Mouse (Mus musculus) embryonic facial prominence, embryonic 14.5 days (tissue): ENCODE measurements at regions not wholly inside any gene's neighbourhood (a gene's known extent, or its start where the extent isn't known, plus 50 kb on each side); places are given as distances from the start of the nearest gene placed in this dataset.
A peak's percentile ranks its signal among the peaks of the same experiment; 100 is the strongest.

Experiments used
- ATAC-seq: fragments of 200-750 bp; cut with Nextera tagmentation; 2 replicates; pipeline ENCODE4 v1.8.0; 2017; ENCODE audit warnings: low read depth, moderate number of reproducible peaks, moderate TSS enrichment
- DNase-seq: peaks from one replicate; pipeline ENCODE4 v3.0.0-alpha.2; 2015; ENCODE audit warnings: low spot score
- H3K27ac ChIP-seq: fragments of 300-500 bp; sonication (generic); replicated peaks from 2 replicates; pipeline ENCODE4 v1.5.1; 2014; ENCODE audit warnings: low read depth, mild to moderate bottlenecking, low read length, moderate library complexity
- H3K27me3 ChIP-seq: fragments of 300-500 bp; sonication (generic); replicated peaks from 2 replicates; pipeline ENCODE4 v1.6.1; 2014; ENCODE audit warnings: low read length; ENCODE audit not compliant: control insufficient read depth, insufficient read depth
- H3K36me3 ChIP-seq: fragments of 300-500 bp; sonication (generic); 2 replicates; pipeline ENCODE4 v1.6.1; 2014; ENCODE audit warnings: low read length, mixed read lengths; ENCODE audit not compliant: control insufficient read depth, insufficient read depth
- H3K4me1 ChIP-seq: fragments of 300-500 bp; sonication (generic); 2 replicates; pipeline ENCODE4 v1.6.1; 2014; ENCODE audit warnings: antibody characterized with exemption, low read length; ENCODE audit not compliant: control insufficient read depth, insufficient read depth
- H3K4me2 ChIP-seq: fragments of 300-500 bp; sonication (generic); 2 replicates; pipeline ENCODE4 v1.6.1; 2014; ENCODE audit warnings: low read depth, mild to moderate bottlenecking, low read length, moderate library complexity, mixed read lengths
- H3K4me3 ChIP-seq: fragments of 300-500 bp; sonication (generic); 2 replicates; pipeline ENCODE4 v1.5.1; 2014; ENCODE audit warnings: low read depth, mild to moderate bottlenecking, low read length
- H3K9ac ChIP-seq: fragments of 300-500 bp; sonication (generic); 2 replicates; pipeline ENCODE4 v1.6.1; 2014; ENCODE audit warnings: low read depth, mild to moderate bottlenecking, low read length, moderate library complexity, mixed read lengths
- H3K9me3 ChIP-seq: fragments of 300-500 bp; sonication (generic); 2 replicates; pipeline ENCODE4 v1.6.1; 2016; ENCODE audit warnings: low read length; ENCODE audit not compliant: control insufficient read depth
- WGBS: fragments of 180-500 bp; shearing (Covaris S2); extraction: QIAGEN DNeasy Blood & Tissue Kit; methylation state at CpG from one replicate; pipeline ENCODE4 v1.1.7; 2014; 5-methylcytosine and 5-hydroxymethylcytosine counted together

- peak overlapping the region; percentile 18 for H3K4me3 ChIP-seq
- no peaks in the 10 kb centered on the region for H3K36me3 ChIP-seq
- peak overlapping the region; percentile 43 for H3K4me2 ChIP-seq
- H3K27me3 ChIP-seq: 0 out of 2 replicates have a peak, but pooled peaks cover 3% of the 10 kb centered on the region
- H3K27ac ChIP-seq: no peak overlapping the region
- H3K9ac ChIP-seq: no peak overlapping the region
- H3K9me3 ChIP-seq: no peaks in the 10 kb centered on the region
- H3K4me1 ChIP-seq: no peaks in the 10 kb centered on the region
- 18% methylated on average over 15 of the region's 15 CpGs for WGBS
- peak; percentile 73 for ATAC-seq
- peak; percentile 76 for DNase-seq
Measured at GRCm38 (mm10) chr5:67532756-67533255, 74.9 kb upstream of the Shisa3 start.

- Histone ChIP-seq H3K27ac (no peak overlapping the region), H3K4me2 (no peak overlapping the region), H3K9ac (no peak overlapping the region), H3K9me3 (no peaks in the 10 kb centered on the region), H3K27me3 (0 out of 2 replicates have a peak, but pooled peaks cover 3% of the 10 kb centered on the region), H3K36me3 (no peaks in the 10 kb centered on the region), H3K4me1 (no peaks in the 10 kb centered on the region), H3K4me3 (no peak overlapping the region)
- peak; percentile 10 for DNase-seq
- ATAC-seq: no peak
- 71% methylated on average over 7 of the region's 7 CpGs for WGBS
Measured at GRCm38 (mm10) chr5:67534056-67534455, 73.6 kb upstream of the Shisa3 start.

DNA sequence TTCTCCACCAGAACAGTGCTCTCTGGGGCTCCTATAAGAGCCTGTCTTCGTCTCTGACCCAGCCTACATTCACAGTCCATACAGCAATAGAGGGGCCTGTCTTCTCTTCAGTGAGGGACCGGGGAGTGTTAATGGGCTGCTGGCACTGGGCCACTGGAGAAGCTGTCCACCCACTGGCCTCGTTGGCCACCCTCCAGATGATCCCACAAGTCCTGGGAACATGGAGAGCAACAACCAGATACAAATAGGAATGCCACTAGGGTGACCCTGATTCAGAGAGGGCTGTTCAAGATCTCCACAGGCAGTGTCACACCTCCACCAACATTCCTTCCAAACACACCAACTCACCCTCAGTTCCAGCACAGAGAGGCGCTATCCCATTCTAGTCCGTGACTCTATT is 69.7 kb upstream of the Shisa3 start:
- H3K9ac ChIP-seq: no peak overlapping the region

DNA sequence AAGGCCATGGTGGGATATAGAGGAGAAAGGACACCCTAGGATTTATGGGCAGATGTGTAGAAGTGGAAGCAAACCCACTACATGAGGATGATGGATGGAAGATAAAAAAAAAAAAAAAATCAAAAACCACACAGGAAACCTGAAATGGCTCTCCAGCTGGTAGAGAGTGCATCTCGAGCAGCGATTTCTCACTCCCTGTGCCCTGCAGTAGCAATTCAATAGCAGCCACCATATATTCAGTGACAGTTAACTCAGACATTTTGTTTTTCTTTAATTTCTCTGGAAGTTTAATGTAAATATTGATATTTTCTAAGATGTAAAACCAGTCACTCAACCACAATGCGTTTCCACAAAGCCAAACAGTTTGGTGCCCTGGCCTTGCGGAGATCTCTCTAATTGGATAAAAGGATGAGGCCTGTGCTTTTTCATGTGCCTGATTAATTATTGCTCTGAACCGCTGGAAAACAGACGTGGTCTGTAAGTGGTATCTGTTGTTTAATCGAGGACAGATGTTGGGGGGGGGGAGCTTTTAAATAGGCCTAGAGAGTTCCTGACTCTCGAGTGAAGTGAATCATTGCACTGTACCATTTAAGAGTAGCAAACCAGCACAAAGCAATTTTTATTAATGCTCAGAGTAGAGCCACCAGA is 68.0 kb upstream of the Shisa3 start:
- no peaks in the 10 kb centered on the region for H3K4me1 ChIP-seq
- no peak overlapping the region for H3K27ac ChIP-seq
- ATAC-seq (no peak), DNase-seq (peak; percentile 20)
- H3K9me3 ChIP-seq: no peaks in the 10 kb centered on the region
- no peaks in the 10 kb centered on the region for H3K36me3 ChIP-seq
- H3K4me3 ChIP-seq: no peak overlapping the region
- H3K9ac ChIP-seq: no peak overlapping the region
- no peaks in the 10 kb centered on the region for H3K27me3 ChIP-seq
- 40% methylated on average over 8 of the region's 8 CpGs for WGBS
- H3K4me2 ChIP-seq: no peak overlapping the region

More for the DNA sequence above, 69.7 kb upstream of the Shisa3 start:
- Histone ChIP-seq H3K27ac (no peak overlapping the region), H3K4me3 (no peak overlapping the region), H3K36me3 (no peaks in the 10 kb centered on the region), H3K4me2 (no peak overlapping the region), H3K9me3 (no peaks in the 10 kb centered on the region), H3K4me1 (no peaks in the 10 kb centered on the region), H3K27me3 (no peaks in the 10 kb centered on the region)
- DNase-seq (no peak), ATAC-seq (no peak)
- WGBS: 85% methylated on average over 5 of the region's 5 CpGs

GRCm38 (mm10) chr5:67541867-67542266 is 65.8 kb upstream of the Shisa3 start:
- no peak overlapping the region for H3K4me3 ChIP-seq
- no peak overlapping the region for H3K4me2 ChIP-seq
- H3K27me3 ChIP-seq: no peaks in the 10 kb centered on the region
- H3K9ac ChIP-seq: no peak overlapping the region
- DNase-seq (peak; percentile 19), ATAC-seq (no peak; the same call in 1 of the 2 replicates)
- no peaks in the 10 kb centered on the region for H3K36me3 ChIP-seq
- H3K9me3 ChIP-seq: no peaks in the 10 kb centered on the region
- WGBS: 83% methylated on average over 3 of the region's 3 CpGs
- H3K27ac ChIP-seq: no peak overlapping the region
- H3K4me1 ChIP-seq: no peaks in the 10 kb centered on the region

DNA sequence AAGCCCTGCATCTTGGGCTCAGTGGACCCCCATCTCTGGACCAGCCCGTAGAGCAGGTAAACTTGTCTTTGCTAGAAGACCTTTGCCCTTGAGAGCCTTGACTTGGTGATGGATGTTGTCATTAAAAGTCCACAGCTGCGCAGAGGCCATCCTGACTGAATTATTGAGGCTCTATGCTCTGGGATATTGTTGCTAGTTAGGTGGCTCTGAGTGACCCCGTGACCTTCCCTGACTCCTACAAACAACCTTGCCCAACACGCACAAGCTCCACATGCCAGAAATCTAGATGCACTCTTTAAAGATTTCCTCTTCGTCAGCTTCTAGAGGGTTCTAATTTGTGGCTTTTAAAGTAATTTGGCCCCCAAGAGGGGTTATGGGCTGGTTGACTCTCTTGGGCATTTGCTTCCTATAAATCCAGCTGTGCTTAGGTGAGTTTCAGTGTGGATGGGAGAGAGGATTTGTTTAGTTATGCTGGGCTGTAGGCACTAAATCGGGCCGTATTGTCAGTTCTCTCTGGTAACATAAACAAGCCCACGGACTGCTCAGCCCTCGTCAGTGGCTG is 63.6 kb upstream of the Shisa3 start:
- H3K9me3 ChIP-seq: no peaks in the 10 kb centered on the region
- no peak for ATAC-seq
- no peak overlapping the region for H3K4me2 ChIP-seq
- no peak overlapping the region for H3K4me3 ChIP-seq
- no peaks in the 10 kb centered on the region for H3K4me1 ChIP-seq
- H3K27me3 ChIP-seq: no peaks in the 10 kb centered on the region
- DNase-seq: no peak
- H3K27ac ChIP-seq: no peak overlapping the region
- 53% methylated on average over 9 of the region's 9 CpGs for WGBS
- no peaks in the 10 kb centered on the region for H3K36me3 ChIP-seq
- H3K9ac ChIP-seq: no peak overlapping the region

DNA sequence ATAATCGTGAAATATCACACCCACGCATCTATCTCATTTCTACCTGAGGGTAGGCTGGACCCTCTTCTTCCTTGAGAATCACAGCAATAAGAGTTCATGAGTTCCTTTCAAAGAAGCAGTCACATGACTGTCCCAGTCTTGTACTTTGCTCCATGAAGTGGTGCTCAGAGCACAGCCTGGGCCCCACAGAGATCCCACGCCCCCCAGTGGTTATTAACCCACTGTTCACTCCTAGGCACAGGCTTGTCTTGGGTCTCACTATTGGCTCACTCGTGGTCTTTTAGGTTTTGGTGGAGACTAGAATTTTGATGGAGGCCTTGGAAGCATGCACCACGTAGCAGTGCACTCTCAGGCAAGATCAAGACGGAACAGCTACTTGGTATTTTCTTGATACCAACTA is 57.4 kb upstream of the Shisa3 start:
- no peak overlapping the region for H3K4me2 ChIP-seq
- no peaks in the 10 kb centered on the region for H3K4me1 ChIP-seq
- H3K27me3 ChIP-seq: no peaks in the 10 kb centered on the region
- DNase-seq (no peak), ATAC-seq (no peak)
- no peaks in the 10 kb centered on the region for H3K9me3 ChIP-seq
- H3K27ac ChIP-seq: no peak overlapping the region
- no peak overlapping the region for H3K9ac ChIP-seq
- no peaks in the 10 kb centered on the region for H3K36me3 ChIP-seq
- H3K4me3 ChIP-seq: no peak overlapping the region
- WGBS: 94% methylated on average over 6 of the region's 6 CpGs

DNA sequence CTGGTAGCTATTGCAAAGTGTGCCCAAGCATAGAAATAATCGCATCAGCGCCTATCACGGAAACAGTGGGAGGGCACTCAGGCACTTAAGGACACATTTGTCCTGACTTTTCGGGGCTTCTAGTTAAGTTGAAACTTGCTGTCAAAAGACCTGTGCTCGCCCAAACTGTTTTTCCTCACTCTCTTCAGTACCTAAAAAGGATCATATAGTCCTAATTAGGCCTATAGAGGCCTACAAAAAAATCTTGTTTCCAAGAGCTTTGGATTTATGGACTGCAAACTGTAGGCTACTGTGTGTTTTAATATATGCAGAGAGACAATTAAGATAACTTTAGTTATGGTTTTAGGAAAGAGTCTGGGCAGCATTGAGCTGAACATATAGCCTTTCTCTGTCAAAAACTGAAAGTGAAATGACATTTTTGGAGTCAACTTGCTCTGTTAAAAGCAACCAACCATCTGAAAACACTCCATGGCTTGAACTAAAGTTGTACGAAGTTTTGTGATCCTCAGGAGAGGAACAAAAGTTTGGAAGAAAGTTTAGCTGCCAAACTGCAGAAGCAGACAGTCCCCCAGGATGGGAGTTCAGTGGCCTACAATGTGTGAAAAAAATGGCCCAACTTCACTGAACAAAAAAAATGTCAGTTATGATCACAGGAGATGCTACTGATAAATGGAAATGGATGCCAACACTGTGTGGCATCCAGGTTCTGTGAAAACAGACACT is 55.9 kb upstream of the Shisa3 start:
- Histone ChIP-seq H3K27ac (no peak overlapping the region), H3K4me3 (no peak overlapping the region), H3K36me3 (no peaks in the 10 kb centered on the region), H3K4me1 (no peaks in the 10 kb centered on the region), H3K9me3 (no peaks in the 10 kb centered on the region), H3K9ac (no peak overlapping the region), H3K27me3 (no peaks in the 10 kb centered on the region), H3K4me2 (no peak overlapping the region)
- 75% methylated on average over 6 of the region's 6 CpGs for WGBS
- no peak for DNase-seq
- ATAC-seq: no peak
